21 mouse cellular contexts compared by ENCODE assay signal in genomic region chr14:117473378-117473777, GRCm38 (mm10).
DNase-seq lines count a peak whose midpoint lies in the region; TF ChIP-seq lines count a peak whose summit lies in the region.
"Had no signal": no experiment of that assay in that cellular context is flagged by ENCODE, and none has a peak within 500 bp of the region (broad histone marks: within the 10 kb centered on the region; RNA-seq: fewer than 3 reads in every experiment).

No protein-coding gene starts in this region.

- H3K27ac ChIP-seq in kidney, adult 2 months (ENCODE audit: insufficient read depth, low read depth, low read length) = no peak overlapping the region
- H3K27ac ChIP-seq: embryonic facial prominence, embryonic 12.5 days; gastrocnemius, adult 2 months; hindbrain, embryonic 13.5 days; intestine, embryonic 15.5 days; layer of hippocampus, adult 2 months; limb, embryonic 12.5 days; midbrain, embryonic 12.5 days had no signal

- no peak for TF ChIP-seq POLR2A in kidney, adult 2 months (IDR thresholded peaks at IDR 0.05; ENCODE audit: low read depth, low read length)

- no peaks in the 10 kb centered on the region for H3K27me3 ChIP-seq in kidney, adult 2 months (replicated peaks; ENCODE audit: control insufficient read depth, insufficient read depth, low read length)
- H3K27me3 ChIP-seq: embryonic facial prominence, embryonic 12.5 days; hindbrain, embryonic 13.5 days; intestine, embryonic 15.5 days; limb, embryonic 12.5 days; midbrain, embryonic 12.5 days had no signal

- H3K36me3 ChIP-seq in kidney, adult 2 months (ENCODE audit: control insufficient read depth, insufficient read depth, low read length) = no peaks in the 10 kb centered on the region
- H3K36me3 ChIP-seq: embryonic facial prominence, embryonic 12.5 days; hindbrain, embryonic 13.5 days; intestine, embryonic 15.5 days; limb, embryonic 12.5 days; midbrain, embryonic 12.5 days had no signal

- WGBS in kidney, adult 2 months = 31% methylated on average over 2 of the region's 2 CpGs

- no peak for TF ChIP-seq CTCF in kidney, adult 2 months (conservative IDR thresholded peaks at IDR 0.05; ENCODE audit: insufficient read depth, insufficient read length, low read depth, low read length)

- no peaks in the 10 kb centered on the region for H3K4me1 ChIP-seq in kidney, adult 2 months (ENCODE audit: control insufficient read depth, insufficient read depth, low read length)
- H3K4me1 ChIP-seq: embryonic facial prominence, embryonic 12.5 days; intestine, embryonic 15.5 days; limb, embryonic 12.5 days; midbrain, embryonic 12.5 days had no signal

- no peak overlapping the region for H3K4me3 ChIP-seq in kidney, adult 2 months (ENCODE audit: insufficient read depth, low read depth, low read length)
- H3K4me3 ChIP-seq: embryonic facial prominence, embryonic 12.5 days; gastrocnemius, adult 2 months; hindbrain, embryonic 13.5 days; intestine, embryonic 15.5 days; layer of hippocampus, adult 2 months; limb, embryonic 12.5 days; midbrain, embryonic 12.5 days had no signal

- DNase-seq in cerebellum, postnatal 14 days = peak; percentile 53 to 57
- DNase-seq in cerebellum, adult 11 months = no peak
- DNase-seq in kidney, adult 2 months = peak; percentile 50
- DNase-seq in kidney, adult 11 months = no peak
- peak; percentile 39 for DNase-seq in kidney, adult 9 months
- DNase-seq in kidney, postnatal 36 days = peak; percentile 30
- no peak for DNase-seq in frontal cortex, postnatal 25 days (ENCODE audit: low spot score in 2 of 2)
- DNase-seq: adrenal gland, postnatal 14 days; cerebellum, adult 9-11 months; gastrocnemius, adult 2 months; liver, postnatal 0 days; lung, postnatal 10 days; right cerebral cortex, postnatal 25 days; thymus, adult 18-20 months; thymus, postnatal 36 days had no signal

Comparison
In these comparisons a context has a peak if more than half of its experiments do, and no peak if none do; other contexts are left out.
1. DNase-seq: peak in cerebellum, postnatal 14 days (2 of 2), kidney, adult 2 months (single experiment), kidney, adult 9 months (single experiment) and kidney, postnatal 36 days (2 of 2); none in cerebellum, adult 11 months (single experiment), kidney, adult 11 months (single experiment) and frontal cortex, postnatal 25 days (0 of 2).